Mouse (Mus musculus): ENCODE results near the gene Cbln3. TPM values are rescaled to one million over a fixed set of nuclear protein-coding genes. Genes with fewer than 3 reads are reported as not detected.

Gene Cbln3
- 0.01 TPM in 1 of 2 replicates, not detected in the other for polyA plus RNA-seq (2012)

DNA sequence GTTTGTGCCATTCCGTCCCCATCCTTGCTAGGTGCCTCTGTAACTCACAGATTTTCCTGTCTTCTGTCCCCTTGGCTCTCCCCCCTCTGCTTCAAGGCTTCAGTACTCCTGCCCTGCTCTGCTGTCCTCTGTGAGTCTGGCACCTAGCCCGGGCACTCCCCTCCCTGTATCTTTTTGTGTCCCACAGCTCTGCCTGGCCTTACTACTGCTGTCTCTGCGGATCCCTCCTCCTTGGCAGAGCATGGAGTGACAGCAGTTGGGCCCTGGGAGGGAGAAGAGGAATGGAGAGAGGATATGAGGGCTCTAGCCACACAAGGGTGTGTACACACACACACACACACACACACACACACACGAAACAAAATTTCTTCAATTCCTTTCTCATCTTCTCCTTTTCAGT lies at the start of gene Cbln3:
Cbln3 (minus strand) TSS at position 227 of the 400 bp plus-strand sequence.
- no peak for TF ChIP-seq TAL1 (IDR thresholded peaks at IDR 0.05; ENCODE audit: low read length)
- TF ChIP-seq GATA1 (IDR thresholded peaks at IDR 0.05; ENCODE audit: low read length): no peak
- Histone ChIP-seq H3K9me3 (ENCODE audit: control insufficient read depth, low read length) (no peaks in the 10 kb centered on the region), H3K36me3 (ENCODE audit: control insufficient read depth) (peaks cover 31% of the 10 kb centered on the region), H3K4me1 (ENCODE audit: control insufficient read depth) (peaks cover 34% of the 10 kb centered on the region), H3K4me3 (replicated peaks) (peak within 1 kb of the TSS; percentile 77), H3K27me3 (ENCODE audit: control insufficient read depth) (peaks cover 1% of the 10 kb centered on the region)

GRCm38 (mm10) chr14:55933586-55933985 lies 49.4 kb upstream of the Cbln3 start:
- no peak overlapping the region for H3K4me3 ChIP-seq (replicated peaks)
- TF ChIP-seq GATA1 (IDR thresholded peaks at IDR 0.05; ENCODE audit: low read length): no peak
- no peak for TF ChIP-seq TAL1 (IDR thresholded peaks at IDR 0.05; ENCODE audit: low read length)
- H3K27me3 ChIP-seq (ENCODE audit: control insufficient read depth): no peaks in the 10 kb centered on the region
- H3K4me1 ChIP-seq (ENCODE audit: control insufficient read depth): peaks cover 5% of the 10 kb centered on the region
- H3K9me3 ChIP-seq (ENCODE audit: control insufficient read depth, low read length): no peaks in the 10 kb centered on the region
- H3K36me3 ChIP-seq (ENCODE audit: control insufficient read depth): no peaks in the 10 kb centered on the region

- TF ChIP-seq TAL1 (IDR thresholded peaks at IDR 0.05; ENCODE audit: low read length) (no peak), GATA1 (IDR thresholded peaks at IDR 0.05; ENCODE audit: low read length) (no peak)
- Histone ChIP-seq H3K4me3 (replicated peaks) (no peak overlapping the region), H3K4me1 (ENCODE audit: control insufficient read depth) (peaks cover 16% of the 10 kb centered on the region)
These were observed 45.2 kb upstream of the Cbln3 start for GRCm38 (mm10) chr14:55929263-55929997.

GRCm38 (mm10) chr14:55926847-55927246 lies 42.7 kb upstream of the Cbln3 start:
- H3K36me3 ChIP-seq (ENCODE audit: control insufficient read depth): no peaks in the 10 kb centered on the region
- H3K27me3 ChIP-seq (ENCODE audit: control insufficient read depth): no peaks in the 10 kb centered on the region
- no peak overlapping the region for H3K4me3 ChIP-seq (replicated peaks)
- H3K9me3 ChIP-seq (ENCODE audit: control insufficient read depth, low read length): no peaks in the 10 kb centered on the region
- TF ChIP-seq TAL1 (IDR thresholded peaks at IDR 0.05; ENCODE audit: low read length): no peak
- TF ChIP-seq GATA1 (IDR thresholded peaks at IDR 0.05; ENCODE audit: low read length): no peak
- H3K4me1 ChIP-seq (ENCODE audit: control insufficient read depth): peaks cover 33% of the 10 kb centered on the region

More at GRCm38 (mm10) chr14:55929263-55929997, 45.2 kb upstream of the Cbln3 start:
- no peaks in the 10 kb centered on the region for H3K9me3 ChIP-seq (ENCODE audit: control insufficient read depth, low read length)
- no peaks in the 10 kb centered on the region for H3K27me3 ChIP-seq (ENCODE audit: control insufficient read depth)
- H3K36me3 ChIP-seq (ENCODE audit: control insufficient read depth): no peaks in the 10 kb centered on the region

GRCm38 (mm10) chr14:55922475-55923232 lies 38.5 kb upstream of the Cbln3 start:
- Histone ChIP-seq H3K4me1 (ENCODE audit: control insufficient read depth) (peaks cover 42% of the 10 kb centered on the region), H3K36me3 (ENCODE audit: control insufficient read depth) (no peaks in the 10 kb centered on the region), H3K4me3 (replicated peaks) (peak overlapping the region; percentile 41), H3K27me3 (ENCODE audit: control insufficient read depth) (no peaks in the 10 kb centered on the region), H3K9me3 (ENCODE audit: control insufficient read depth, low read length) (no peaks in the 10 kb centered on the region)
- TF ChIP-seq GATA1 (IDR thresholded peaks at IDR 0.05; ENCODE audit: low read length): peak; percentile 38; the same call in 1 of the 2 replicates
- peak; percentile 44 for TF ChIP-seq TAL1 (IDR thresholded peaks at IDR 0.05; ENCODE audit: low read length)

DNA sequence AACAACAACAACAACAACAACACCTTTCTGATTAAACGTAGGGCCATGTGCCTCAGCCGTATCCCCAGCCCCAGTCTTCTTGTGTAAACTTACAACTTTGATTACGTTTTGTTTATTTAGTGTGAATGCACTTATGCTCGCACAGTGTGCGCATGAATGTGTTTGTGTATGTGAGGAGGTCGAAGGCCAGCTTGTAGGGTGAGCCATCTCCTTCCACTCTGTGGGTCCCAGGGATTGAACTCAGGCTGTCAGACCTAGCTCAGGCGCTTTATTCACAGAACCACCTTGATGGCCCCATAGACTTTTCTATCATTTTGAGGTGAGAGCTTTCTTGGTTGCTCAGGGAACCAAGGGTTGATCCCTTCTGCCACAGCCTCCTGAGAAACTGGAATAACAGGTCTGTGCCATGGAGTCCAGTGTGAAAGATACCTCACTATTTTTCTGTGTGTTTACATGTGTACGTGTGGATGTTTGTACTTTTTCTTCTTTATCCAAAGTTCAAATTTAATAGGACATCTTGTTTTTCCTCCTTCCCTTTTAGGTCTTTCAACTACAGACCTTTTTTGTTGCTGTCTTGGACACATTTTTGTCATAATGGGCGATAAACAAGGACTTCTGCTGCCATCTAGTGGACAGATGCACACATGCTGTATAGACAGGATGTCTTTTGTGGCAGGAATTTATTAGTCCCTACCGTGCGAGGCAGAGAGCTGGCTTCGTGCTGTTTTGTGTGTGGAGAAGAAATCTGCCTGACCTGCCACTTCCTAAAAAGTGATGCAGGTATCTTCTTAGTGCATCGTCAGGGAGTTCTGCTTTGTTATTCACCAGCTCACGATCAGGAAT lies 34.3 kb upstream of the Cbln3 start:
- Histone ChIP-seq H3K9me3 (ENCODE audit: control insufficient read depth, low read length) (no peaks in the 10 kb centered on the region), H3K36me3 (ENCODE audit: control insufficient read depth) (no peaks in the 10 kb centered on the region), H3K4me3 (replicated peaks) (no peak overlapping the region), H3K27me3 (ENCODE audit: control insufficient read depth) (no peaks in the 10 kb centered on the region), H3K4me1 (ENCODE audit: control insufficient read depth) (peaks cover 27% of the 10 kb centered on the region)
- TF ChIP-seq GATA1 (IDR thresholded peaks at IDR 0.05; ENCODE audit: low read length) (no peak), TAL1 (IDR thresholded peaks at IDR 0.05; ENCODE audit: low read length) (no peak)

DNA sequence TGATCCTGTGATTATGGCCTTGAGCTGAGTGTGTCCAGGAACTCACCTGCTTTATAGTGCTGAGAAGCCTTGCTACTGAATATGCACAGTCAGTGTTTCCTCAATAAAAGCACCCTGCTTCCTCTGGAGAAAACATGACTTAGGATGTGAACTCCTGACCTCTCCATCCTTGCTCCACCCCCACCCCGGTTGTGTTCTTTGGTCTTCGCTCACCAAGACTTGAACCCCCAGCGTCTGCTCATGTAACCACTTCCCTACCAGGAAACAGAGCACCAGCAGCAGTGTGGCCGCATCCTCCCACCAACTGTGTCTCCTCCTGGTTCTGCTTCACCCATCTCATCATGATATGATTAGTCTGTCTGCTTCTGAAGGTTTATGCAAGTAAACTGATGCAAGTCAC lies 29.2 kb upstream of the Cbln3 start:
- Histone ChIP-seq H3K27me3 (ENCODE audit: control insufficient read depth) (no peaks in the 10 kb centered on the region), H3K9me3 (ENCODE audit: control insufficient read depth, low read length) (no peaks in the 10 kb centered on the region), H3K4me3 (replicated peaks) (no peak overlapping the region), H3K36me3 (ENCODE audit: control insufficient read depth) (no peaks in the 10 kb centered on the region), H3K4me1 (ENCODE audit: control insufficient read depth) (no peaks in the 10 kb centered on the region; the same call in 1 of the 2 replicates)
- TF ChIP-seq GATA1 (IDR thresholded peaks at IDR 0.05; ENCODE audit: low read length) (no peak), TAL1 (IDR thresholded peaks at IDR 0.05; ENCODE audit: low read length) (no peak)

GRCm38 (mm10) chr14:55905518-55905917 lies 21.3 kb upstream of the Cbln3 start:
- no peak for TF ChIP-seq TAL1 (IDR thresholded peaks at IDR 0.05; ENCODE audit: low read length)
- no peak for TF ChIP-seq GATA1 (IDR thresholded peaks at IDR 0.05; ENCODE audit: low read length)
- H3K27me3 ChIP-seq (ENCODE audit: control insufficient read depth): no peaks in the 10 kb centered on the region; the same call in 1 of the 2 replicates
- peaks cover 14% of the 10 kb centered on the region for H3K4me1 ChIP-seq (ENCODE audit: control insufficient read depth)
- H3K9me3 ChIP-seq (ENCODE audit: control insufficient read depth, low read length): no peaks in the 10 kb centered on the region
- H3K4me3 ChIP-seq (replicated peaks): no peak overlapping the region
- H3K36me3 ChIP-seq (ENCODE audit: control insufficient read depth): no peaks in the 10 kb centered on the region
